Mouse (Mus musculus) heart, embryonic 13.5 days (tissue): ENCODE results near the gene Heg1. TPM values are rescaled to one million over a fixed set of nuclear protein-coding genes. Genes with fewer than 3 reads are reported as not detected.
A peak's percentile ranks its signal among the peaks of the same experiment; 100 is the strongest.

Source experiments
- ATAC-seq: fragments of 200-750 bp; cut with Nextera tagmentation; 2 replicates; pipeline ENCODE4 v1.8.0; 2017; ENCODE audit warnings: moderate TSS enrichment; ENCODE audit not compliant: insufficient number of reproducible peaks, low FRiP score, low TSS enrichment; ENCODE audit errors: extremely low read depth
- H3K27ac ChIP-seq: fragments of 300-500 bp; sonication (generic); replicated peaks from 2 replicates; pipeline ENCODE4 v1.5.1; 2015; ENCODE audit warnings: moderate library complexity, mild to moderate bottlenecking, inconsistent platforms
- H3K27me3 ChIP-seq: fragments of 300-500 bp; sonication (generic); replicated peaks from 2 replicates; pipeline ENCODE4 v1.6.1; 2015; ENCODE audit warnings: mild to moderate bottlenecking, inconsistent platforms
- H3K36me3 ChIP-seq: fragments of 300-500 bp; sonication (generic); 2 replicates; pipeline ENCODE4 v1.6.1; 2015; ENCODE audit warnings: mild to moderate bottlenecking, inconsistent platforms
- H3K4me1 ChIP-seq: fragments of 300-500 bp; sonication (generic); 2 replicates; pipeline ENCODE4 v1.6.1; 2015; ENCODE audit warnings: inconsistent platforms
- H3K4me2 ChIP-seq: fragments of 300-500 bp; sonication (generic); 2 replicates; pipeline ENCODE4 v1.6.1; 2015; ENCODE audit warnings: inconsistent platforms, mild to moderate bottlenecking, moderate library complexity
- H3K4me3 ChIP-seq: fragments of 300-500 bp; sonication (generic); 2 replicates; pipeline ENCODE4 v1.5.1; 2015; ENCODE audit warnings: moderate library complexity, mild to moderate bottlenecking, inconsistent platforms
- H3K9ac ChIP-seq: fragments of 300-500 bp; sonication (generic); 2 replicates; pipeline ENCODE4 v1.6.1; 2015; ENCODE audit warnings: inconsistent platforms, mild to moderate bottlenecking, moderate library complexity
- H3K9me3 ChIP-seq: fragments of 300-500 bp; sonication (generic); 2 replicates; pipeline ENCODE4 v1.6.1; 2016; ENCODE audit warnings: inconsistent platforms
- WGBS: fragments of 180-500 bp; shearing (Covaris S2); methylation state at CpG from one replicate; pipeline ENCODE4 v1.1.7; 2015; ENCODE audit warnings: mixed read lengths; 5-methylcytosine and 5-hydroxymethylcytosine counted together
- polyA plus RNA-seq: library from polyadenylated mRNA; unstranded; fragments of >200 nt; fragmentation: Nextera tagmentation; extraction: Ambion mirVana; gene quantifications from 2 replicates; pipeline ENCODE4 v1.2.1, GENCODE M21; 2015

The Heg1 gene
- 32.3 and 33.7 TPM in 2 replicates for polyA plus RNA-seq

DNA sequence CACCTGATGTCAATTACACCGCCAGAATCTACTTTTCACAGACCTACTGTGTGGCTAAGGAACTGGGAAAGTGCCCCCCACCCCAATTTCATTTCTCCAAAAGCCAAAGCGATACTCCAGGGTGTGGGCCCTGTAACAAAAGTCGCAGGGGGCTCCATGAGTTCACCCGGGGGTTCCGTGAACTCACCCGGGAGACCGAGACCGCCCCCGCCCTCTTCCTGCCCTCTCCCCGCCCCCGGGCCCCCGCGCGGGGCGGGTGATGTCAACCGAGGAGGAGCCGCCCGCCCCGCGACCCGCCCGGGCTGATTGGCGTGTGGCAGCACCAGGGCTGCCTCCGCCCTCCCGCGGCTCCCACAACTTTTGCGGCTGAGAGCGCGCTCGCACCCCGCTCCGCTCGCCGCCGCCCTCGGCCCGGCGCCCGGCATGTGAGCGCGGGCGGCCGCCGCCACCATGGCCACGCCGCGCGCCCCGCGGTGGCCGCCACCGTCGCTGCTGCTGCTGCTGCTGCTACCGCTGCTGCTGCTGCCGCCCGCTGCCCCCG lies at the start of gene Heg1:
Heg1 (plus strand) TSS at position 209 of the 541 bp plus-strand sequence.
- peak within 1 kb of the TSS; percentile 90 for H3K27ac ChIP-seq
- H3K9me3 ChIP-seq = peaks cover 3% of the 10 kb centered on the region; the same call in 1 of the 2 replicates
- WGBS = under 1% methylated on average over 36 of the region's 57 CpGs
- peaks cover 61% of the 10 kb centered on the region for H3K4me1 ChIP-seq
- no peaks in the 10 kb centered on the region for H3K27me3 ChIP-seq
- peak within 1 kb of the TSS; percentile 95 for H3K4me3 ChIP-seq
- ATAC-seq = peak; percentile 55; the same call in 1 of the 2 replicates
- H3K4me2 ChIP-seq = peak within 1 kb of the TSS; percentile 90
- peak within 1 kb of the TSS; percentile 99 for H3K9ac ChIP-seq
- peaks cover 7% of the 10 kb centered on the region for H3K36me3 ChIP-seq

- Histone ChIP-seq H3K4me1 (no peaks in the 10 kb centered on the region; the same call in 1 of the 2 replicates), H3K9ac (no peak overlapping the region), H3K36me3 (no peaks in the 10 kb centered on the region), H3K27me3 (no peaks in the 10 kb centered on the region), H3K27ac (no peak overlapping the region), H3K9me3 (0 out of 2 replicates have a peak, but pooled peaks cover 2% of the 10 kb centered on the region), H3K4me3 (no peak overlapping the region), H3K4me2 (no peak overlapping the region)
- 63% methylated on average over 12 of the region's 12 CpGs for WGBS
- no peak for ATAC-seq
Measured at GRCm38 (mm10) chr16:33635836-33636595, 48.2 kb upstream of the Heg1 start.

DNA sequence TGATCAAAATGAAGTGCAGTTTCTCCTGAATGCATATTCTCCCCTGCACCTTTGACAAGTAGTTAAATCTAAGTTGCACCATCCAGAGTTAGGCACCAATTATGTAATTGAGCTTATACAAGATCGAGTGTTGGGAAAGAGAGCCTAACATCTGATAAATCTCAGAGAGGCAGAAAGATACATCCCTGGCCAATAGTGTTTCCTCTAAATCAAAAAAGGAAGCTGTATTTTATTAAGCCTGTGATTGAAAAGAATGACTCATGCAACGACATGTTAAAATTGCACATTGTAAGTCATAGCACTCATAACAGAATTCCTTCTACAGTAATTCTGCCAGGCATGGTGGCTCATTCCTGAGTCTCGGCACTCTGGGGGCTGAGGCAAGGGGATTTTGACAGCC lies 42.4 kb upstream of the Heg1 start:
- Histone ChIP-seq H3K27ac (no peak overlapping the region), H3K4me3 (no peak overlapping the region), H3K4me1 (peaks cover 12% of the 10 kb centered on the region), H3K9me3 (no peaks in the 10 kb centered on the region), H3K4me2 (no peak overlapping the region), H3K9ac (no peak overlapping the region), H3K27me3 (no peaks in the 10 kb centered on the region), H3K36me3 (no peaks in the 10 kb centered on the region)
- no peak for ATAC-seq
- 55% methylated on average over 3 of the region's 3 CpGs for WGBS

GRCm38 (mm10) chr16:33653116-33653515 lies 31.1 kb upstream of the Heg1 start:
- H3K4me1 ChIP-seq = no peaks in the 10 kb centered on the region
- peaks cover 21% of the 10 kb centered on the region; the same call in 1 of the 2 replicates for H3K9me3 ChIP-seq
- no peak for ATAC-seq
- no peak overlapping the region for H3K9ac ChIP-seq
- 76% methylated on average over 6 of the region's 6 CpGs for WGBS
- H3K27me3 ChIP-seq = no peaks in the 10 kb centered on the region
- H3K4me3 ChIP-seq = no peak overlapping the region
- H3K27ac ChIP-seq = no peak overlapping the region
- no peak overlapping the region for H3K4me2 ChIP-seq
- no peaks in the 10 kb centered on the region for H3K36me3 ChIP-seq

DNA sequence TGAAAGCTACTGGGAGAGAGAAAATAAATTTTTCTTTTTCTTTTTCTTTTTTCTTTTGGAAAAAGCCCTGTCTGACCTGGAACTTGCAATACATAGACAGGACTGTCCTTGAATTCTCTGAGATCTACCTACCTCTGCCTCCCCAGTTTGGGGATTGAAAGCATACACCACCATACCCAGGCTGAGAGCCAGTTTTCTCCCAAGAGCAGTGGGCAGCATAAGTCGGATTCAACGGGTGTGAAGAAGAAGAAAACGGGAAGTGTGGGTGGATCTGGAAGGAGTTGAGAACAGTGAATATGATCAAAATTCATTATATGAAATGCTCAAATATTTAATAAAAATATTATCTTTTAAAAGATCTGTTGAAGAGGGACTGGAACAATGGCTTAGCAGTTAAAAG lies 28.7 kb upstream of the Heg1 start:
- H3K9me3 ChIP-seq = peaks cover 9% of the 10 kb centered on the region; the same call in 1 of the 2 replicates
- no peak overlapping the region for H3K9ac ChIP-seq
- WGBS = 85% methylated on average over 3 of the region's 3 CpGs
- H3K4me3 ChIP-seq = no peak overlapping the region
- H3K4me1 ChIP-seq = peaks cover 10% of the 10 kb centered on the region
- H3K27me3 ChIP-seq = no peaks in the 10 kb centered on the region
- H3K27ac ChIP-seq = no peak overlapping the region
- no peak for ATAC-seq
- H3K36me3 ChIP-seq = no peaks in the 10 kb centered on the region
- H3K4me2 ChIP-seq = no peak overlapping the region

GRCm38 (mm10) chr16:33657191-33657590 lies 27.0 kb upstream of the Heg1 start:
- WGBS = 86% methylated on average over 3 of the region's 3 CpGs
- no peaks in the 10 kb centered on the region for H3K27me3 ChIP-seq
- H3K9ac ChIP-seq = no peak overlapping the region
- ATAC-seq = no peak
- H3K9me3 ChIP-seq = no peaks in the 10 kb centered on the region
- peaks cover 11% of the 10 kb centered on the region for H3K4me1 ChIP-seq
- no peak overlapping the region for H3K4me2 ChIP-seq
- no peaks in the 10 kb centered on the region for H3K36me3 ChIP-seq
- no peak overlapping the region for H3K27ac ChIP-seq
- no peak overlapping the region for H3K4me3 ChIP-seq

- H3K4me3 ChIP-seq = no peak overlapping the region
- H3K9me3 ChIP-seq = no peaks in the 10 kb centered on the region
- no peak overlapping the region for H3K27ac ChIP-seq
- H3K36me3 ChIP-seq = no peaks in the 10 kb centered on the region
- H3K4me2 ChIP-seq = no peak overlapping the region
- H3K9ac ChIP-seq = no peak overlapping the region
- no peaks in the 10 kb centered on the region for H3K27me3 ChIP-seq
- 86% methylated on average over 3 of the region's 3 CpGs for WGBS
- ATAC-seq = no peak
- peaks cover 11% of the 10 kb centered on the region for H3K4me1 ChIP-seq
Measured at GRCm38 (mm10) chr16:33658121-33658520, 26.0 kb upstream of the Heg1 start.

DNA sequence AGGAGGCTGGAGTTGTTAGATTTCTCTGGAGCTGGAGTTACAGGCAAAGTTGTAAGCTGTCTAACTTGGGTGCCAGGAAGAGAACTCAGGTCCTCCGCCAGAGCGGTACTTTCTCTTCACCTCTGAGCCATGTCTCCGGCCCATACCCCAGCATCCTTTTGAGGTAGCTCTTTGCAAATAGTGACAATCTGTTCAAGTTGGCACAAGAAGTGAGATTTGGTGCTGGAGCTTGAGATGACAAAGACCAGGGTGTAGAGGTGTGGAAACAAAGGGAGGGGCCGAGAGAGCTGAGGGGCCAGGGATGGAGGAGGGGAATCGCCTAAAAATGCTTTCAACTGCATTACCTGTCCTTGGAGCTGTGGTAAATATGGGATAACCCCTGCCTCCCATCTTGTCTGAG lies 24.6 kb upstream of the Heg1 start:
- peaks cover 11% of the 10 kb centered on the region for H3K4me1 ChIP-seq
- H3K36me3 ChIP-seq = no peaks in the 10 kb centered on the region
- no peak for ATAC-seq
- no peak overlapping the region for H3K4me3 ChIP-seq
- H3K27ac ChIP-seq = no peak overlapping the region
- 78% methylated on average over 5 of the region's 5 CpGs for WGBS
- H3K9me3 ChIP-seq = no peaks in the 10 kb centered on the region
- no peaks in the 10 kb centered on the region for H3K27me3 ChIP-seq
- H3K4me2 ChIP-seq = no peak overlapping the region
- H3K9ac ChIP-seq = no peak overlapping the region

DNA sequence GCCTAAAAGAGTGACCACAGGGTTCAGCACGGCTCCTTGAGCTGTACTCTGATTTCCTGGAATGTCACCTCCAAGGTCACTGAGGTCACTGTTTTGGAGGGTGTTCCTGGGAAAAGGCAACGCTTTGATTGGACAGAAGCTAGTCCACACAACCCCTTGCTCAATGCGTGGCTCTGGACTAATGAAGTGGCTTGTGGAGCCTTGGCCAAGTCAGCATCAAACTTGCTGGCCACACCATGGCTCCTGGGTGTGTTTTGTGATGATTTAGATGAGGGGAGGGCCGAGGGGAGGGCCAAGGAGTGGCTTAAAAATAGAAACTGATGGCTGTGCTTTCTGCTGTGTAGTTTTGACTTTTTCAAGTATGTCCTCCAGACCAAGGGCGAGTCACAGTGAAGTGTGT lies 24.0 kb upstream of the Heg1 start:
- H3K36me3 ChIP-seq = no peaks in the 10 kb centered on the region
- peak overlapping the region; percentile 54 for H3K27ac ChIP-seq
- no peak overlapping the region; the same call in 1 of the 2 replicates for H3K9ac ChIP-seq
- no peak for ATAC-seq
- WGBS = 37% methylated on average over 5 of the region's 5 CpGs
- peaks cover 11% of the 10 kb centered on the region for H3K4me1 ChIP-seq
- H3K9me3 ChIP-seq = no peaks in the 10 kb centered on the region
- H3K4me2 ChIP-seq = no peak overlapping the region
- H3K4me3 ChIP-seq = no peak overlapping the region
- no peaks in the 10 kb centered on the region for H3K27me3 ChIP-seq

DNA sequence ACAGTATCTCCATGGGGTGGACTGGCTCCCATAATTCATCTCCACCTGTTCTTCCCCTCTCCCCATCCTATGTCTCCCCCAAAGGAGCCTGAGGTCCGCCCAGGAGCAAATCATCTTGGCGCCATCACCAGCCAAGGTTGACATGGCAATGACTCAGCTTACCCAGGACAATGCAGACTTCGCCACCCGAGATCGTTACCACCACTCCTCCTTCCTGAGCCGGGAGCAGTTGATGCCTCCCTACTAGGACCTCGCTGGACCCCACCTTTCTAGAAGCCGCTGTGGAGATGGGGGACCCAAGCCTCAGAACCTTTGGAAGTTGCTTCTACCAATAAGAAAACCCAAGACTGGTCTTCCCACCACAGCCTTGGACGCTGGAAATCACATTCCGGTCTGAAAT lies 21.3 kb upstream of the Heg1 start:
- 88% methylated on average over 10 of the region's 10 CpGs for WGBS
- no peaks in the 10 kb centered on the region for H3K36me3 ChIP-seq
- no peak for ATAC-seq
- no peaks in the 10 kb centered on the region for H3K9me3 ChIP-seq
- no peak overlapping the region for H3K9ac ChIP-seq
- H3K4me1 ChIP-seq = peaks cover 11% of the 10 kb centered on the region
- no peak overlapping the region for H3K27ac ChIP-seq
- no peaks in the 10 kb centered on the region for H3K27me3 ChIP-seq
- no peak overlapping the region for H3K4me3 ChIP-seq
- no peak overlapping the region for H3K4me2 ChIP-seq

- ATAC-seq = no peak
- Histone ChIP-seq H3K4me2 (no peak overlapping the region), H3K27me3 (no peaks in the 10 kb centered on the region), H3K4me1 (peaks cover 11% of the 10 kb centered on the region), H3K36me3 (no peaks in the 10 kb centered on the region), H3K9me3 (no peaks in the 10 kb centered on the region), H3K27ac (no peak overlapping the region), H3K4me3 (no peak overlapping the region), H3K9ac (no peak overlapping the region)
- WGBS = 72% methylated on average over 6 of the region's 6 CpGs
Measured at GRCm38 (mm10) chr16:33666226-33666625, 17.9 kb upstream of the Heg1 start.
